Mouse (Mus musculus): ENCODE measurements at regions not wholly inside any gene's neighbourhood (a gene's known extent, or its start where the extent isn't known, plus 50 kb on each side); places are given as distances from the start of the nearest gene placed in this dataset.

- no peak for DNase-seq (ENCODE audit: low spot score)
These were observed 207.6 kb downstream of the Xxylt1 start for GRCm38 (mm10) chr16:30873493-30874211.

GRCm38 (mm10) chr16:30875235-30875829, 205.9 kb downstream of the Xxylt1 start:
- DNase-seq (ENCODE audit: low spot score), result no peak

GRCm38 (mm10) chr16:30878821-30879220, 202.4 kb downstream of the Xxylt1 start:
- DNase-seq (ENCODE audit: low spot score), result no peak

- DNase-seq (ENCODE audit: low spot score), result no peak
These were observed 201.4 kb downstream of the Xxylt1 start for GRCm38 (mm10) chr16:30879878-30880277.

GRCm38 (mm10) chr16:30880682-30881081, 200.6 kb downstream of the Xxylt1 start:
- no peak for DNase-seq (ENCODE audit: low spot score)

- DNase-seq (ENCODE audit: low spot score), result no peak
These were observed 200.0 kb downstream of the Xxylt1 start for GRCm38 (mm10) chr16:30881186-30881585.

- no peak for DNase-seq (ENCODE audit: low spot score)
These were observed 197.6 kb downstream of the Xxylt1 start for GRCm38 (mm10) chr16:30883490-30884188.

GRCm38 (mm10) chr16:30884189-30884551, 197.1 kb downstream of the Xxylt1 start:
- DNase-seq (ENCODE audit: low spot score), result no peak

GRCm38 (mm10) chr16:30886982-30887381, 194.2 kb downstream of the Xxylt1 start:
- DNase-seq (ENCODE audit: low spot score), result no peak

- no peak for DNase-seq (ENCODE audit: low spot score)
These were observed 193.7 kb downstream of the Xxylt1 start for GRCm38 (mm10) chr16:30887536-30887935.

- DNase-seq (ENCODE audit: low spot score), result no peak
These were observed 192.5 kb downstream of the Xxylt1 start for GRCm38 (mm10) chr16:30888556-30889323.

- no peak for DNase-seq (ENCODE audit: low spot score)
These were observed 188.6 kb downstream of the Xxylt1 start for GRCm38 (mm10) chr16:30892606-30893005.

- no peak for DNase-seq (ENCODE audit: low spot score)
These were observed 187.1 kb downstream of the Xxylt1 start for GRCm38 (mm10) chr16:30894086-30894485.

GRCm38 (mm10) chr16:30895021-30895420, 186.2 kb downstream of the Xxylt1 start:
- no peak for DNase-seq (ENCODE audit: low spot score)

GRCm38 (mm10) chr16:30897371-30897770, 183.9 kb downstream of the Xxylt1 start:
- no peak for DNase-seq (ENCODE audit: low spot score)

GRCm38 (mm10) chr16:30900121-30900520, 181.1 kb downstream of the Xxylt1 start:
- DNase-seq (ENCODE audit: low spot score), result no peak

GRCm38 (mm10) chr16:30901309-30901708, 179.9 kb downstream of the Xxylt1 start:
- no peak for DNase-seq (ENCODE audit: low spot score)

Data from layer of hippocampus, adult 11-12 months (tissue).